Mouse (Mus musculus): ENCODE measurements around the gene Ppfibp2. TPM values are rescaled to one million over a fixed set of nuclear protein-coding genes. Genes with fewer than 3 reads are reported as not detected.

The Ppfibp2 gene
- polyA plus RNA-seq, 1 experiment from 2014 or later = 17.5 TPM

GRCm38 (mm10) chr7:107619225-107619624 is 24.2 kb downstream of the Ppfibp2 start:
- H3K27me3 ChIP-seq (replicated peaks; ENCODE audit: insufficient read depth, low read length) = no peaks in the 10 kb centered on the region
- H3K36me3 ChIP-seq (ENCODE audit: insufficient read depth, low read length) = no peaks in the 10 kb centered on the region
- no peak overlapping the region for H3K4me3 ChIP-seq (ENCODE audit: low read depth, low read length)
- no peaks in the 10 kb centered on the region for H3K9me3 ChIP-seq (ENCODE audit: low read length)
- H3K27ac ChIP-seq (ENCODE audit: low read length) = no peak overlapping the region
- H3K9ac ChIP-seq (replicated peaks; ENCODE audit: low read depth) = no peak overlapping the region
- H3K4me1 ChIP-seq (ENCODE audit: insufficient read depth, low read depth, low read length) = no peaks in the 10 kb centered on the region
- no peak for TF ChIP-seq CTCF (IDR thresholded peaks at IDR 0.05)
- TF ChIP-seq EP300 (IDR thresholded peaks at IDR 0.05) = no peak
- DNase-seq (ENCODE audit: low spot score) = no peak
- H3K4me2 ChIP-seq (replicated peaks; ENCODE audit: low read depth, low read length) = no peak overlapping the region
- no peak for ATAC-seq
- WGBS = 54% methylated on average over 4 of the region's 4 CpGs

DNA sequence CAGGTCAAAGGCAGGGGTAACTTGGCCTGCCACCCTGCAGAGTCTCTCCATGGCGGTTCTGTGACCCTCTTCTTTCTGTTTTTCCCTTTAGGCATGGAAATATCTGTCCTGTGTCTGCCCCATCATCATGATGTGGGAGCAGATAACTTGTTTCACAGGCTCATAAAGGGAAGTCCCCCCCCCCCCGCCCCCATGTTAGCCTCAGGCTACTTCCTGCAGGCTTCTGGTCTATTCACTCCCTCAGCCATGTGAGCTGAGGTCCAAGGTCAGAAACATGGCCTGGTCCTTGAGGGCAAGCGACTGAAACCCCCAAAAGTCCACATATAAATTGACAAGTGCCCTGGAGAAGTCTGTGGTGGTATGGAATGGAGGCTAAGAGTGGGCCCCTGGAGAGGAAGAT is 25.1 kb downstream of the Ppfibp2 start:
- Histone ChIP-seq H3K9ac (replicated peaks; ENCODE audit: low read depth) (no peak overlapping the region), H3K27me3 (replicated peaks; ENCODE audit: insufficient read depth, low read length) (no peaks in the 10 kb centered on the region), H3K4me2 (replicated peaks; ENCODE audit: low read depth, low read length) (no peak overlapping the region), H3K27ac (ENCODE audit: low read length) (no peak overlapping the region), H3K9me3 (ENCODE audit: low read length) (no peaks in the 10 kb centered on the region), H3K36me3 (ENCODE audit: insufficient read depth, low read length) (no peaks in the 10 kb centered on the region), H3K4me1 (ENCODE audit: insufficient read depth, low read depth, low read length) (no peaks in the 10 kb centered on the region), H3K4me3 (ENCODE audit: low read depth, low read length) (no peak overlapping the region)
- TF ChIP-seq EP300 (IDR thresholded peaks at IDR 0.05) = no peak
- TF ChIP-seq CTCF (IDR thresholded peaks at IDR 0.05) = no peak
- 52% methylated on average over 3 of the region's 3 CpGs for WGBS
- ATAC-seq (no peak), DNase-seq (ENCODE audit: low spot score) (no peak)

- no peak overlapping the region for H3K4me2 ChIP-seq (replicated peaks; ENCODE audit: low read depth, low read length)
- H3K36me3 ChIP-seq (ENCODE audit: insufficient read depth, low read length) = no peaks in the 10 kb centered on the region
- no peak overlapping the region for H3K9ac ChIP-seq (replicated peaks; ENCODE audit: low read depth)
- no peaks in the 10 kb centered on the region for H3K27me3 ChIP-seq (replicated peaks; ENCODE audit: insufficient read depth, low read length)
- no peaks in the 10 kb centered on the region for H3K4me1 ChIP-seq (ENCODE audit: insufficient read depth, low read depth, low read length)
- no peak overlapping the region for H3K27ac ChIP-seq (ENCODE audit: low read length)
- ATAC-seq (no peak), DNase-seq (ENCODE audit: low spot score) (no peak)
- no peaks in the 10 kb centered on the region for H3K9me3 ChIP-seq (ENCODE audit: low read length)
- WGBS = 42% methylated on average over 3 of the region's 3 CpGs
- no peak overlapping the region for H3K4me3 ChIP-seq (ENCODE audit: low read depth, low read length)
- TF ChIP-seq CTCF (IDR thresholded peaks at IDR 0.05) (no peak), EP300 (IDR thresholded peaks at IDR 0.05) (no peak)
Measured at GRCm38 (mm10) chr7:107624432-107624831, 29.4 kb downstream of the Ppfibp2 start.

DNA sequence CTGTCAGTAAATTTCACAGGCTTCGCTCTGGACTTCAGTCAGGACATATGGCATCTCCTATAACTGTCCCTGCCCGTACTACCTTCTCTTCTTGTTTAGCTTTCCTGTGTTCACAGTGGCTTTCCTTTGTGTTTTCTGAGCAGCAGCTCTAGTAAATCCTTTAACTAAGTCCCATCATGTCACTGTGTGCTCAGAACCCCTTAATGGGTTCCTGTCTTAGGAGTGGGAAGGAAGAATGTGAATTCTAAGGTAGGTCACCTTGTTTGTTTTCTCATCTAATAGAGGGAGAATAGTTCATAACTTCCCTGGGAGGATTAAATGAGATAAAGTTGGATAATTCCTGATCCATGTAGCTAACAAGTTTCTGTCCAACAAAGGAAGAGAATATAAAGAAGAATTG is 30.1 kb downstream of the Ppfibp2 start, which contains the start of gene 5330417H12Rik:
Gene 5330417H12Rik, minus strand, starts transcription at position 101 of the 400 bp plus-strand sequence.
- H3K4me2 ChIP-seq (replicated peaks; ENCODE audit: low read depth, low read length) = no peak within 1 kb of the TSS
- TF ChIP-seq EP300 (IDR thresholded peaks at IDR 0.05) (no peak), CTCF (IDR thresholded peaks at IDR 0.05) (no peak)
- H3K4me1 ChIP-seq (ENCODE audit: insufficient read depth, low read depth, low read length) = no peaks in the 10 kb centered on the region
- WGBS = 81% methylated on average over 2 of the region's 2 CpGs
- no peaks in the 10 kb centered on the region for H3K36me3 ChIP-seq (ENCODE audit: insufficient read depth, low read length)
- H3K4me3 ChIP-seq (ENCODE audit: low read depth, low read length) = no peak within 1 kb of the TSS
- DNase-seq (ENCODE audit: low spot score) = no peak
- no peak for ATAC-seq
- H3K27me3 ChIP-seq (replicated peaks; ENCODE audit: insufficient read depth, low read length) = no peaks in the 10 kb centered on the region
- H3K27ac ChIP-seq (ENCODE audit: low read length) = no peak within 1 kb of the TSS
- no peak within 1 kb of the TSS for H3K9ac ChIP-seq (replicated peaks; ENCODE audit: low read depth)
- no peaks in the 10 kb centered on the region for H3K9me3 ChIP-seq (ENCODE audit: low read length)

- Histone ChIP-seq H3K36me3 (ENCODE audit: insufficient read depth, low read length) (no peaks in the 10 kb centered on the region), H3K27ac (ENCODE audit: low read length) (no peak overlapping the region), H3K4me1 (ENCODE audit: insufficient read depth, low read depth, low read length) (no peaks in the 10 kb centered on the region), H3K9me3 (ENCODE audit: low read length) (no peaks in the 10 kb centered on the region), H3K9ac (replicated peaks; ENCODE audit: low read depth) (no peak overlapping the region), H3K27me3 (replicated peaks; ENCODE audit: insufficient read depth, low read length) (no peaks in the 10 kb centered on the region), H3K4me3 (ENCODE audit: low read depth, low read length) (no peak overlapping the region), H3K4me2 (replicated peaks; ENCODE audit: low read depth, low read length) (no peak overlapping the region)
- ATAC-seq (no peak), DNase-seq (ENCODE audit: low spot score) (no peak)
- TF ChIP-seq CTCF (IDR thresholded peaks at IDR 0.05) = no peak
- TF ChIP-seq EP300 (IDR thresholded peaks at IDR 0.05) = no peak
- 43% methylated on average over 6 of the region's 6 CpGs for WGBS
Measured at GRCm38 (mm10) chr7:107625781-107626180, 30.8 kb downstream of the Ppfibp2 start.

GRCm38 (mm10) chr7:107628383-107628782 is 33.4 kb downstream of the Ppfibp2 start:
- ATAC-seq (no peak), DNase-seq (ENCODE audit: low spot score) (no peak)
- no peak overlapping the region for H3K4me3 ChIP-seq (ENCODE audit: low read depth, low read length)
- no peak overlapping the region for H3K9ac ChIP-seq (replicated peaks; ENCODE audit: low read depth)
- no peaks in the 10 kb centered on the region for H3K36me3 ChIP-seq (ENCODE audit: insufficient read depth, low read length)
- no peaks in the 10 kb centered on the region for H3K4me1 ChIP-seq (ENCODE audit: insufficient read depth, low read depth, low read length)
- no peaks in the 10 kb centered on the region for H3K9me3 ChIP-seq (ENCODE audit: low read length)
- no peak overlapping the region for H3K4me2 ChIP-seq (replicated peaks; ENCODE audit: low read depth, low read length)
- no peak overlapping the region for H3K27ac ChIP-seq (ENCODE audit: low read length)
- no peaks in the 10 kb centered on the region for H3K27me3 ChIP-seq (replicated peaks; ENCODE audit: insufficient read depth, low read length)
- TF ChIP-seq CTCF (IDR thresholded peaks at IDR 0.05) (no peak), EP300 (IDR thresholded peaks at IDR 0.05) (no peak)

GRCm38 (mm10) chr7:107633201-107633600 is 38.2 kb downstream of the Ppfibp2 start:
- H3K9ac ChIP-seq (replicated peaks; ENCODE audit: low read depth) = no peak overlapping the region
- H3K27ac ChIP-seq (ENCODE audit: low read length) = no peak overlapping the region
- H3K4me3 ChIP-seq (ENCODE audit: low read depth, low read length) = no peak overlapping the region
- no peaks in the 10 kb centered on the region for H3K36me3 ChIP-seq (ENCODE audit: insufficient read depth, low read length)
- H3K27me3 ChIP-seq (replicated peaks; ENCODE audit: insufficient read depth, low read length) = no peaks in the 10 kb centered on the region
- DNase-seq (ENCODE audit: low spot score) (no peak), ATAC-seq (no peak)
- TF ChIP-seq CTCF (IDR thresholded peaks at IDR 0.05) (no peak), EP300 (IDR thresholded peaks at IDR 0.05) (no peak)
- H3K4me2 ChIP-seq (replicated peaks; ENCODE audit: low read depth, low read length) = no peak overlapping the region
- H3K9me3 ChIP-seq (ENCODE audit: low read length) = no peaks in the 10 kb centered on the region
- 97% methylated on average over 4 of the region's 4 CpGs for WGBS
- H3K4me1 ChIP-seq (ENCODE audit: insufficient read depth, low read depth, low read length) = no peaks in the 10 kb centered on the region

All from lung, postnatal 0 days (tissue).